Mouse (Mus musculus): ENCODE results near the gene Akr1c6. TPM values are rescaled to one million over a fixed set of nuclear protein-coding genes. Genes with fewer than 3 reads are reported as not detected.

Gene Akr1c6
- total RNA-seq (2012; rRNA removed) (not detected in 2 replicates), polyA plus RNA-seq (2012; ENCODE audit: insufficient read depth in 1 of 2, insufficient read length in 2 of 2, low read depth in 1 of 2, low replicate concordance in 2 of 2, missing spikeins in 1 of 2) (not detected)

DNA sequence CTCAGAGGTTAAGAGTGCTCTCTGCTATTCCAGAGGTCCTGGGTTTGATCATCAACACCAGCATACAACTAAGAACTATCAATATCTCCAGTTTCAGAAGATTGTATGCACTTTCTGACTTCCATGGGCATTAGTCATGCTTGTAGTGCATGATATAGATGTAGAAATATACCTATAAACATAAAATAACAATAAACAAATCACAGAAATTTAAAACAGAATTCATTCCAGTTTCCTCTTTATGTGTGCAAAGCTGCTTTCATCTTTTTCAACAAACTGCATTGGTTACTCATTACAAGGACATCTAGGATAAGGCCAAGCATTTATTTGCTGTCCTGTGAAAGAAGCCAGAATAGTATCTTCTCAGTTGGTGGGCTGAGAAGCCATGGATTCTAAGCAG lies at the start of gene Akr1c6:
TSS of gene Akr1c6 (plus strand) at position 301 of the 400 bp plus-strand sequence.
- Histone ChIP-seq H3K4me3 (ENCODE audit: control insufficient read depth in 1 of 2, insufficient read depth in 1 of 2, low read depth in 2 of 2, low read length in 2 of 2) (no peak within 1 kb of the TSS), H3K9ac (ENCODE audit: control insufficient read depth, low read depth, low read length, poor library complexity, severe bottlenecking) (no peak within 1 kb of the TSS), H3K27me3 (ENCODE audit: control insufficient read depth in 1 of 2, insufficient read depth in 2 of 2, low read length in 2 of 2) (no peaks in the 10 kb centered on the region), H3K27ac (ENCODE audit: control insufficient read depth, low read depth, low read length) (no peak within 1 kb of the TSS), H3K4me1 (ENCODE audit: control insufficient read depth in 1 of 2, insufficient read depth in 2 of 2, low read length in 2 of 2) (no peaks in the 10 kb centered on the region), H3K79me2 (ENCODE audit: control insufficient read depth, insufficient read depth, low read length, poor library complexity) (no peaks in the 10 kb centered on the region), H3K9me3 (replicated peaks; ENCODE audit: insufficient read depth, low read length) (no peaks in the 10 kb centered on the region), H3K36me3 (ENCODE audit: control insufficient read depth in 1 of 2, insufficient read depth in 2 of 2, low read length in 2 of 2) (no peaks in the 10 kb centered on the region)
- no peak for TF ChIP-seq EP300 (IDR thresholded peaks at IDR 0.05; ENCODE audit: low read depth in 1 of 2, low read length in 2 of 2)
- TF ChIP-seq MAZ (IDR thresholded peaks at IDR 0.05; ENCODE audit: low read depth, low read length) = no peak
- TF ChIP-seq RCOR1 (IDR thresholded peaks at IDR 0.05; ENCODE audit: low read depth, low read length) = no peak
- TF ChIP-seq JUND (IDR thresholded peaks at IDR 0.05; ENCODE audit: low read depth, low read length) = no peak
- TF ChIP-seq USF2 (IDR thresholded peaks at IDR 0.05; ENCODE audit: borderline replicate concordance in 1 of 2, insufficient read depth in 1 of 2, low read depth in 1 of 2, low read length in 2 of 2) = no peak
- TF ChIP-seq KAT2A (conservative IDR thresholded peaks at IDR 0.05; ENCODE audit: low read depth, low read length) = no peak
- no peak for TF ChIP-seq GABPA (IDR thresholded peaks at IDR 0.05; ENCODE audit: low read depth, low read length)
- no peak for TF ChIP-seq NELFE (IDR thresholded peaks at IDR 0.05; ENCODE audit: low read depth, low read length)
- TF ChIP-seq POLR2AphosphoS5 (IDR thresholded peaks at IDR 0.05; ENCODE audit: borderline replicate concordance, low read depth, low read length) = no peak
- TF ChIP-seq ETS1 (IDR thresholded peaks at IDR 0.05; ENCODE audit: low read depth, low read length) = no peak
- TF ChIP-seq GATA1 (IDR thresholded peaks at IDR 0.05; ENCODE audit: low read depth, low read length) = no peak
- TF ChIP-seq POLR2AphosphoS2 (IDR thresholded peaks at IDR 0.05; ENCODE audit: low read length) = no peak
- no peak for TF ChIP-seq BHLHE40 (IDR thresholded peaks at IDR 0.05; ENCODE audit: borderline replicate concordance, low read depth, low read length)
- TF ChIP-seq SMC3 (IDR thresholded peaks at IDR 0.05; ENCODE audit: low read depth, low read length) = no peak
- TF ChIP-seq TAL1 (IDR thresholded peaks at IDR 0.05; ENCODE audit: low read length) = no peak
- no peak for DNase-seq (ENCODE audit: low read depth, low spot score)

- Histone ChIP-seq H3K79me2 (ENCODE audit: control insufficient read depth, insufficient read depth, low read length, poor library complexity) (no peaks in the 10 kb centered on the region), H3K27ac (ENCODE audit: control insufficient read depth, low read depth, low read length) (no peak overlapping the region), H3K9me3 (replicated peaks; ENCODE audit: insufficient read depth, low read length) (no peaks in the 10 kb centered on the region), H3K9ac (ENCODE audit: control insufficient read depth, low read depth, low read length, poor library complexity, severe bottlenecking) (no peak overlapping the region), H3K4me1 (ENCODE audit: control insufficient read depth in 1 of 2, insufficient read depth in 2 of 2, low read length in 2 of 2) (no peaks in the 10 kb centered on the region), H3K4me3 (ENCODE audit: control insufficient read depth in 1 of 2, insufficient read depth in 1 of 2, low read depth in 2 of 2, low read length in 2 of 2) (no peak overlapping the region), H3K27me3 (ENCODE audit: control insufficient read depth in 1 of 2, insufficient read depth in 2 of 2, low read length in 2 of 2) (no peaks in the 10 kb centered on the region), H3K36me3 (ENCODE audit: control insufficient read depth in 1 of 2, insufficient read depth in 2 of 2, low read length in 2 of 2) (no peaks in the 10 kb centered on the region)
- DNase-seq (ENCODE audit: low read depth, low spot score) = no peak
- TF ChIP-seq ELF1 (IDR thresholded peaks at IDR 0.05; ENCODE audit: low read depth, low read length) (no peak), NRF1 (IDR thresholded peaks at IDR 0.05; ENCODE audit: insufficient read depth, low read depth, low read length, poor library complexity, severe bottlenecking) (no peak), SIN3A (IDR thresholded peaks at IDR 0.05; ENCODE audit: low read length) (no peak), MEF2A (IDR thresholded peaks at IDR 0.05; ENCODE audit: extremely low read depth, insufficient replicate concordance, low read depth, low read length, poor library complexity, severe bottlenecking) (no peak), MXI1 (IDR thresholded peaks at IDR 0.05; ENCODE audit: low read depth, low read length) (no peak), ZNF384 (IDR thresholded peaks at IDR 0.05; ENCODE audit: low read depth, low read length) (no peak), ZC3H11A (IDR thresholded peaks at IDR 0.05; ENCODE audit: low read depth, low read length) (no peak), TAL1 (IDR thresholded peaks at IDR 0.05; ENCODE audit: low read length) (no peak), TBP (IDR thresholded peaks at IDR 0.05; ENCODE audit: low read depth, low read length) (no peak), GABPA (IDR thresholded peaks at IDR 0.05; ENCODE audit: low read depth, low read length) (no peak), RCOR1 (IDR thresholded peaks at IDR 0.05; ENCODE audit: low read depth, low read length) (no peak), MYB (IDR thresholded peaks at IDR 0.05; ENCODE audit: low read depth, low read length) (no peak), ETS1 (IDR thresholded peaks at IDR 0.05; ENCODE audit: low read depth, low read length) (no peak), SMC3 (IDR thresholded peaks at IDR 0.05; ENCODE audit: low read depth, low read length) (no peak), POLR2AphosphoS5 (IDR thresholded peaks at IDR 0.05; ENCODE audit: borderline replicate concordance, low read depth, low read length) (no peak)
Observed at GRCm38 (mm10) chr13:4384918-4385317, 49.2 kb upstream of the Akr1c6 start.
